Mouse (Mus musculus) testis, adult 2 months (tissue): ENCODE results near the gene March8.

Source experiments
- CTCF ChIP-seq: fragments of 200-500 bp; IDR thresholded peaks from 2 replicates; pipeline ENCODE4 v1.5.1; 2012; ENCODE audit warnings: low read depth, mild to moderate bottlenecking, inconsistent platforms, low read length, moderate library complexity; ENCODE audit not compliant: control insufficient read depth, insufficient read depth, insufficient replicate concordance
- POLR2A ChIP-seq: fragments of 200-500 bp; IDR thresholded peaks from 2 replicates; pipeline ENCODE4 v1.6.1; 2012; ENCODE audit warnings: low read depth, mild to moderate bottlenecking, inconsistent platforms, low read length, moderate library complexity; ENCODE audit not compliant: control insufficient read depth

GRCm38 (mm10) chr6:116351534-116351933, 13.7 kb downstream of the March8 start:
- no peak for TF ChIP-seq POLR2A
- TF ChIP-seq CTCF = no peak
